In genomic region chr17:46628791-46629684, GRCm38 (mm10) we compare ENCODE assay signal across 8 mouse cellular contexts. TPM values are rescaled to one million over a fixed set of nuclear protein-coding genes. Genes with fewer than 3 reads are reported as not detected.
DNase-seq lines count a peak whose midpoint lies in the region; ATAC-seq lines count a peak whose summit lies in the region.

Gene Ptk7, minus strand, starts transcription at chr17:46629504.

- peak within 1 kb of the TSS; percentile 71 for H3K4me2 ChIP-seq in lung, embryonic 15.5 days

- peak within 1 kb of the TSS; percentile 99 for H3K27ac ChIP-seq in lung, embryonic 15.5 days

- peak; percentile 54 to 66 for DNase-seq in left cerebral cortex, adult 18-20 months (ENCODE audit: low spot score in 2 of 2)
- no peak for DNase-seq in left cerebral cortex, adult 11 months (ENCODE audit: low spot score)
- peak; percentile 42 to 63 for DNase-seq in cerebellum, postnatal 36 days
- no peak for DNase-seq in gonadal fat pad, adult 2 months (ENCODE audit: low read depth)
- peak; percentile 96 for DNase-seq in kidney, postnatal 10 days
- DNase-seq in ovary, postnatal 10 days (ENCODE audit: low spot score), result peak; percentile 73
- peak; percentile 80 for DNase-seq in urinary bladder, postnatal 14 days (ENCODE audit: low spot score)

- H3K9ac ChIP-seq in lung, embryonic 15.5 days, result peak within 1 kb of the TSS; percentile 99

- WGBS in lung, embryonic 15.5 days, result under 1% methylated on average over 76 of the region's 90 CpGs

- H3K4me3 ChIP-seq in lung, embryonic 15.5 days, result peak within 1 kb of the TSS; percentile 97

- peaks cover 61% of the 10 kb centered on the region for H3K4me1 ChIP-seq in lung, embryonic 15.5 days

- peak; percentile 77 for ATAC-seq in lung, embryonic 15.5 days (ENCODE audit: borderline replicate concordance, extremely low read depth, low FRiP score, low TSS enrichment)

- H3K9me3 ChIP-seq in lung, embryonic 15.5 days, result no peaks in the 10 kb centered on the region

- H3K27me3 ChIP-seq in lung, embryonic 15.5 days, result no peaks in the 10 kb centered on the region

- 0 out of 2 replicates have a peak, but pooled peaks cover 5% of the 10 kb centered on the region for H3K36me3 ChIP-seq in lung, embryonic 15.5 days

RNA-seq across cellular contexts. Expression of gene Ptk7, which starts in this region (rescaled TPM):
- total RNA-seq in left cerebral cortex, adult 18-20 months (2021), result 10 to 100 TPM in 1 of 2 experiments, 1 to 10 TPM in 1; 9.5 to 10.1 TPM
- polyA plus RNA-seq in gonadal fat pad, adult 2 months (2012; rRNA removed), result 15.7 and 22.4 TPM in 2 replicates
- polyA plus RNA-seq in lung, embryonic 15.5 days (2015; fragmentation: Nextera tagmentation; extraction: Ambion mirVana), result 134 and 142 TPM in 2 replicates

Comparison
In these comparisons a context has a peak if more than half of its experiments do, and no peak if none do; other contexts are left out.
1. DNase-seq: peak in left cerebral cortex, adult 18-20 months (2 of 2), cerebellum, postnatal 36 days (2 of 2), kidney, postnatal 10 days (single experiment), ovary, postnatal 10 days (single experiment) and urinary bladder, postnatal 14 days (single experiment); none in left cerebral cortex, adult 11 months (single experiment) and gonadal fat pad, adult 2 months (single experiment).